Mouse (Mus musculus) midbrain, embryonic 10.5 days (tissue): ENCODE data around the gene Lemd2. TPM values are rescaled to one million over a fixed set of nuclear protein-coding genes. Genes with fewer than 3 reads are reported as not detected.

Experiments
- DNase-seq: peaks from one replicate; pipeline ENCODE4 v3.0.0-alpha.2; 2017; ENCODE audit warnings: low spot score
- H3K27ac ChIP-seq: fragments of 300-500 bp; sonication (generic); replicated peaks from 2 replicates; pipeline ENCODE4 v1.5.1; 2016; ENCODE audit warnings: mild to moderate bottlenecking
- H3K27me3 ChIP-seq: fragments of 300-500 bp; sonication (generic); 2 replicates; pipeline ENCODE4 v1.6.1; 2016; ENCODE audit warnings: low read depth, mild to moderate bottlenecking; ENCODE audit not compliant: poor library complexity, severe bottlenecking
- H3K36me3 ChIP-seq: fragments of 300-500 bp; sonication (generic); 2 replicates; pipeline ENCODE4 v1.6.1; 2016; ENCODE audit warnings: mild to moderate bottlenecking, moderate library complexity
- H3K4me1 ChIP-seq: fragments of 300-500 bp; sonication (generic); 2 replicates; pipeline ENCODE4 v1.6.1; 2016
- H3K4me3 ChIP-seq: fragments of 300-500 bp; sonication (generic); 2 replicates; pipeline ENCODE4 v1.5.1; 2016; ENCODE audit warnings: mild to moderate bottlenecking, moderate library complexity
- H3K9me3 ChIP-seq: fragments of 300-500 bp; sonication (generic); replicated peaks from 2 replicates; pipeline ENCODE4 v1.6.1; 2016; ENCODE audit warnings: mild to moderate bottlenecking
- WGBS: fragments of 180-500 bp; shearing (Covaris S2); methylation state at CpG from one replicate; pipeline ENCODE4 v1.1.7; 2016; 5-methylcytosine and 5-hydroxymethylcytosine counted together
- polyA plus RNA-seq: library from polyadenylated mRNA; unstranded; fragments of >200 nt; fragmentation: Nextera tagmentation; extraction: Ambion mirVana; gene quantifications from 2 replicates; pipeline ENCODE4 v1.2.1, GENCODE M21; 2016

Gene Lemd2
- polyA plus RNA-seq, 1 experiment from 2014 or later, result 16.4 TPM

GRCm38 (mm10) chr17:27160905-27161304 lies 43.4 kb downstream of the Lemd2 start:
- Histone ChIP-seq H3K27me3 (peaks cover 8% of the 10 kb centered on the region; the same call in 1 of the 2 replicates), H3K9me3 (no peaks in the 10 kb centered on the region), H3K4me1 (peaks cover 4% of the 10 kb centered on the region; the same call in 1 of the 2 replicates), H3K27ac (0 out of 2 replicates have a peak overlapping the region, but pooled peaks have one; percentile 17), H3K36me3 (no peaks in the 10 kb centered on the region), H3K4me3 (no peak overlapping the region)
- 85% methylated on average over 4 of the region's 4 CpGs for WGBS
- DNase-seq, result no peak

GRCm38 (mm10) chr17:27159169-27159568 lies 45.1 kb downstream of the Lemd2 start:
- Histone ChIP-seq H3K4me1 (peaks cover 7% of the 10 kb centered on the region; the same call in 1 of the 2 replicates), H3K27me3 (peaks cover 8% of the 10 kb centered on the region; the same call in 1 of the 2 replicates), H3K36me3 (no peaks in the 10 kb centered on the region), H3K9me3 (no peaks in the 10 kb centered on the region), H3K27ac (no peak overlapping the region), H3K4me3 (no peak overlapping the region)
- 81% methylated on average over 7 of the region's 7 CpGs for WGBS
- DNase-seq, result no peak

- H3K36me3 ChIP-seq, result no peaks in the 10 kb centered on the region
- DNase-seq, result no peak
- H3K4me3 ChIP-seq, result no peak overlapping the region
- peaks cover 8% of the 10 kb centered on the region; the same call in 1 of the 2 replicates for H3K27me3 ChIP-seq
- H3K4me1 ChIP-seq, result peaks cover 14% of the 10 kb centered on the region
- no peak overlapping the region; the same call in 1 of the 2 replicates for H3K27ac ChIP-seq
- H3K9me3 ChIP-seq, result no peaks in the 10 kb centered on the region
- WGBS, result 90% methylated on average over 6 of the region's 6 CpGs
Observed at GRCm38 (mm10) chr17:27158439-27158838, 45.8 kb downstream of the Lemd2 start.

- peaks cover 31% of the 10 kb centered on the region for H3K4me1 ChIP-seq
- no peaks in the 10 kb centered on the region for H3K9me3 ChIP-seq
- H3K4me3 ChIP-seq, result no peak overlapping the region
- 82% methylated on average over 8 of the region's 8 CpGs for WGBS
- H3K36me3 ChIP-seq, result no peaks in the 10 kb centered on the region
- H3K27me3 ChIP-seq, result peaks cover 5% of the 10 kb centered on the region; the same call in 1 of the 2 replicates
- H3K27ac ChIP-seq, result peak overlapping the region; percentile 49; the same call in 1 of the 2 replicates
- DNase-seq, result no peak
Observed at GRCm38 (mm10) chr17:27155752-27156151, 48.5 kb downstream of the Lemd2 start.

- Histone ChIP-seq H3K9me3 (no peaks in the 10 kb centered on the region), H3K4me1 (peaks cover 32% of the 10 kb centered on the region), H3K27me3 (peaks cover 5% of the 10 kb centered on the region; the same call in 1 of the 2 replicates), H3K36me3 (no peaks in the 10 kb centered on the region), H3K4me3 (no peak overlapping the region), H3K27ac (no peak overlapping the region)
- DNase-seq, result no peak
- WGBS, result 83% methylated on average over 6 of the region's 6 CpGs
Observed at GRCm38 (mm10) chr17:27154881-27155280, 49.4 kb downstream of the Lemd2 start.

GRCm38 (mm10) chr17:27154256-27154655 lies 50.0 kb downstream of the Lemd2 start:
- DNase-seq, result no peak
- H3K27me3 ChIP-seq, result peaks cover 5% of the 10 kb centered on the region; the same call in 1 of the 2 replicates
- WGBS, result 89% methylated on average over 14 of the region's 14 CpGs
- H3K9me3 ChIP-seq, result no peaks in the 10 kb centered on the region
- no peaks in the 10 kb centered on the region for H3K36me3 ChIP-seq
- peaks cover 32% of the 10 kb centered on the region for H3K4me1 ChIP-seq
- no peak overlapping the region for H3K27ac ChIP-seq
- no peak overlapping the region for H3K4me3 ChIP-seq

- Histone ChIP-seq H3K4me3 (no peak overlapping the region), H3K27ac (0 out of 2 replicates have a peak overlapping the region, but pooled peaks have one; percentile 59), H3K9me3 (no peaks in the 10 kb centered on the region), H3K36me3 (no peaks in the 10 kb centered on the region), H3K27me3 (peaks cover 5% of the 10 kb centered on the region; the same call in 1 of the 2 replicates), H3K4me1 (peaks cover 36% of the 10 kb centered on the region)
- 73% methylated on average over 9 of the region's 9 CpGs for WGBS
- DNase-seq, result no peak
Observed at GRCm38 (mm10) chr17:27153773-27154193, 50.5 kb downstream of the Lemd2 start.

- 67% methylated on average over 8 of the region's 8 CpGs for WGBS
- 0 out of 2 replicates have a peak overlapping the region, but pooled peaks have one; percentile 59 for H3K27ac ChIP-seq
- no peaks in the 10 kb centered on the region for H3K9me3 ChIP-seq
- H3K36me3 ChIP-seq, result no peaks in the 10 kb centered on the region
- no peaks in the 10 kb centered on the region for H3K27me3 ChIP-seq
- no peak for DNase-seq
- peaks cover 42% of the 10 kb centered on the region for H3K4me1 ChIP-seq
- no peak overlapping the region for H3K4me3 ChIP-seq
Observed at GRCm38 (mm10) chr17:27152976-27153723, 51.1 kb downstream of the Lemd2 start.

- Histone ChIP-seq H3K36me3 (no peaks in the 10 kb centered on the region), H3K4me3 (no peak overlapping the region), H3K9me3 (no peaks in the 10 kb centered on the region), H3K4me1 (peaks cover 47% of the 10 kb centered on the region), H3K27ac (no peak overlapping the region), H3K27me3 (no peaks in the 10 kb centered on the region)
- 68% methylated on average over 8 of the region's 8 CpGs for WGBS
- no peak for DNase-seq
Observed at GRCm38 (mm10) chr17:27151411-27151810, 52.9 kb downstream of the Lemd2 start.

GRCm38 (mm10) chr17:27150871-27151270 lies 53.4 kb downstream of the Lemd2 start:
- DNase-seq, result no peak
- peaks cover 47% of the 10 kb centered on the region for H3K4me1 ChIP-seq
- no peaks in the 10 kb centered on the region for H3K9me3 ChIP-seq
- WGBS, result 78% methylated on average over 7 of the region's 7 CpGs
- 0 out of 2 replicates have a peak overlapping the region, but pooled peaks have one; percentile 17 for H3K27ac ChIP-seq
- no peaks in the 10 kb centered on the region for H3K36me3 ChIP-seq
- H3K4me3 ChIP-seq, result no peak overlapping the region
- H3K27me3 ChIP-seq, result no peaks in the 10 kb centered on the region

GRCm38 (mm10) chr17:27146323-27146923 lies 57.8 kb downstream of the Lemd2 start:
- no peak overlapping the region for H3K27ac ChIP-seq
- H3K4me3 ChIP-seq, result no peak overlapping the region
- peaks cover 40% of the 10 kb centered on the region for H3K4me1 ChIP-seq
- DNase-seq, result no peak
- H3K27me3 ChIP-seq, result no peaks in the 10 kb centered on the region
- H3K36me3 ChIP-seq, result no peaks in the 10 kb centered on the region
- H3K9me3 ChIP-seq, result no peaks in the 10 kb centered on the region
- 50% methylated on average over 8 of the region's 8 CpGs for WGBS

- no peak overlapping the region for H3K27ac ChIP-seq
- no peak overlapping the region for H3K4me3 ChIP-seq
- H3K36me3 ChIP-seq, result no peaks in the 10 kb centered on the region
- no peaks in the 10 kb centered on the region for H3K27me3 ChIP-seq
- no peak for DNase-seq
- WGBS, result 86% methylated on average over 4 of the region's 4 CpGs
- no peaks in the 10 kb centered on the region for H3K9me3 ChIP-seq
- H3K4me1 ChIP-seq, result peaks cover 50% of the 10 kb centered on the region
Observed at GRCm38 (mm10) chr17:27144152-27144551, 60.1 kb downstream of the Lemd2 start.

- no peaks in the 10 kb centered on the region for H3K27me3 ChIP-seq
- no peaks in the 10 kb centered on the region for H3K9me3 ChIP-seq
- no peak overlapping the region for H3K4me3 ChIP-seq
- peaks cover 43% of the 10 kb centered on the region for H3K4me1 ChIP-seq
- no peak overlapping the region for H3K27ac ChIP-seq
- H3K36me3 ChIP-seq, result no peaks in the 10 kb centered on the region
- 73% methylated on average over 10 of the region's 10 CpGs for WGBS
- DNase-seq, result no peak
Observed at GRCm38 (mm10) chr17:27141971-27142450, 62.3 kb downstream of the Lemd2 start.
